Mouse (Mus musculus): ENCODE data around the gene Trim47. TPM values are rescaled to one million over a fixed set of nuclear protein-coding genes. Genes with fewer than 3 reads are reported as not detected.
A peak's percentile ranks its signal among the peaks of the same experiment; 100 is the strongest.

Trim47 gene
- polyA plus RNA-seq, 1 experiment from 2014 or later = 4.5 TPM

- Histone ChIP-seq H3K4me2 (no peak overlapping the region), H3K4me3 (no peak overlapping the region), H3K9ac (no peak overlapping the region), H3K27ac (no peak overlapping the region), H3K9me3 (no peaks in the 10 kb centered on the region), H3K36me3 (no peaks in the 10 kb centered on the region), H3K4me1 (replicated peaks) (peaks cover 37% of the 10 kb centered on the region), H3K27me3 (peaks cover 56% of the 10 kb centered on the region)
- no peak for ATAC-seq (ENCODE audit: low FRiP score)
- 85% methylated on average over 19 of the region's 19 CpGs for WGBS
These were observed 15.3 kb downstream of the Trim47 start for GRCm38 (mm10) chr11:116111611-116112203.

- Histone ChIP-seq H3K4me2 (no peak overlapping the region), H3K9me3 (no peaks in the 10 kb centered on the region), H3K4me3 (no peak overlapping the region), H3K27ac (no peak overlapping the region), H3K9ac (no peak overlapping the region), H3K4me1 (replicated peaks) (peaks cover 44% of the 10 kb centered on the region), H3K36me3 (no peaks in the 10 kb centered on the region), H3K27me3 (peaks cover 63% of the 10 kb centered on the region)
- no peak for ATAC-seq (ENCODE audit: low FRiP score)
- WGBS = 79% methylated on average over 4 of the region's 4 CpGs
These were observed 15.9 kb downstream of the Trim47 start for GRCm38 (mm10) chr11:116111067-116111466.

GRCm38 (mm10) chr11:116110540-116110939, 16.5 kb downstream of the Trim47 start:
- WGBS = 35% methylated on average over 10 of the region's 10 CpGs
- peaks cover 68% of the 10 kb centered on the region for H3K27me3 ChIP-seq

GRCm38 (mm10) chr11:116110131-116110530, 16.9 kb downstream of the Trim47 start:
- Histone ChIP-seq H3K27ac (no peak overlapping the region), H3K27me3 (peaks cover 70% of the 10 kb centered on the region), H3K4me3 (peak overlapping the region; percentile 40), H3K36me3 (no peaks in the 10 kb centered on the region), H3K9ac (peak overlapping the region; percentile 63), H3K4me2 (peak overlapping the region; percentile 57), H3K9me3 (no peaks in the 10 kb centered on the region), H3K4me1 (replicated peaks) (peaks cover 47% of the 10 kb centered on the region)
- 1% methylated on average over 34 of the region's 35 CpGs for WGBS
- ATAC-seq (ENCODE audit: low FRiP score) = no peak

More at GRCm38 (mm10) chr11:116110540-116110939, 16.5 kb downstream of the Trim47 start:
- Histone ChIP-seq H3K4me2 (peak overlapping the region; percentile 57), H3K4me1 (replicated peaks) (peaks cover 47% of the 10 kb centered on the region), H3K9me3 (no peaks in the 10 kb centered on the region), H3K9ac (peak overlapping the region; percentile 63; the same call in 1 of the 2 replicates), H3K27ac (no peak overlapping the region), H3K36me3 (no peaks in the 10 kb centered on the region), H3K4me3 (peak overlapping the region; percentile 40)
- ATAC-seq (ENCODE audit: low FRiP score) = no peak

GRCm38 (mm10) chr11:116109441-116110081, 17.4 kb downstream of the Trim47 start:
- Histone ChIP-seq H3K36me3 (no peaks in the 10 kb centered on the region), H3K9ac (peak overlapping the region; percentile 63), H3K4me1 (replicated peaks) (peaks cover 48% of the 10 kb centered on the region), H3K9me3 (no peaks in the 10 kb centered on the region), H3K4me3 (peak overlapping the region; percentile 40), H3K27me3 (peaks cover 70% of the 10 kb centered on the region), H3K4me2 (peak overlapping the region; percentile 57), H3K27ac (no peak overlapping the region)
- ATAC-seq (ENCODE audit: low FRiP score) = no peak
- 3% methylated on average over 70 of the region's 70 CpGs for WGBS

GRCm38 (mm10) chr11:116108464-116109137, 18.4 kb downstream of the Trim47 start:
- H3K4me2 ChIP-seq = peak overlapping the region; percentile 57
- H3K4me3 ChIP-seq = peak overlapping the region; percentile 40; the same call in 1 of the 2 replicates

GRCm38 (mm10) chr11:116107777-116108285, 19.2 kb downstream of the Trim47 start:
- H3K27me3 ChIP-seq = peaks cover 70% of the 10 kb centered on the region
- no peaks in the 10 kb centered on the region for H3K36me3 ChIP-seq
- no peak overlapping the region for H3K9ac ChIP-seq
- 11% methylated on average over 19 of the region's 19 CpGs for WGBS
- H3K27ac ChIP-seq = no peak overlapping the region
- no peak for ATAC-seq (ENCODE audit: low FRiP score)
- H3K4me3 ChIP-seq = no peak overlapping the region
- peaks cover 61% of the 10 kb centered on the region for H3K4me1 ChIP-seq (replicated peaks)
- H3K4me2 ChIP-seq = no peak overlapping the region
- H3K9me3 ChIP-seq = no peaks in the 10 kb centered on the region

More at GRCm38 (mm10) chr11:116108464-116109137, 18.4 kb downstream of the Trim47 start:
- Histone ChIP-seq H3K27ac (no peak overlapping the region), H3K4me1 (replicated peaks) (peaks cover 57% of the 10 kb centered on the region), H3K27me3 (peaks cover 70% of the 10 kb centered on the region), H3K9me3 (no peaks in the 10 kb centered on the region), H3K9ac (0 out of 2 replicates have a peak overlapping the region, but pooled peaks have one; percentile 19), H3K36me3 (no peaks in the 10 kb centered on the region)
- ATAC-seq (ENCODE audit: low FRiP score) = no peak
- WGBS = 5% methylated on average over 23 of the region's 23 CpGs

- H3K4me3 ChIP-seq = no peak overlapping the region
- H3K27ac ChIP-seq = no peak overlapping the region
- no peaks in the 10 kb centered on the region for H3K36me3 ChIP-seq
- WGBS = 15% methylated on average over 14 of the region's 14 CpGs
- no peak for ATAC-seq (ENCODE audit: low FRiP score)
- peaks cover 64% of the 10 kb centered on the region for H3K4me1 ChIP-seq (replicated peaks)
- no peaks in the 10 kb centered on the region for H3K9me3 ChIP-seq
- H3K27me3 ChIP-seq = peaks cover 69% of the 10 kb centered on the region
- H3K4me2 ChIP-seq = no peak overlapping the region
- H3K9ac ChIP-seq = no peak overlapping the region
These were observed 19.8 kb downstream of the Trim47 start for GRCm38 (mm10) chr11:116106963-116107776.

- H3K36me3 ChIP-seq = no peaks in the 10 kb centered on the region
- WGBS = 25% methylated on average over 32 of the region's 32 CpGs
- ATAC-seq (ENCODE audit: low FRiP score) = no peak
- 0 out of 2 replicates have a peak overlapping the region, but pooled peaks have one; percentile 29 for H3K9ac ChIP-seq
- H3K4me1 ChIP-seq (replicated peaks) = peaks cover 72% of the 10 kb centered on the region
- H3K27ac ChIP-seq = no peak overlapping the region
- peaks cover 60% of the 10 kb centered on the region for H3K27me3 ChIP-seq
- 0 out of 2 replicates have a peak overlapping the region, but pooled peaks have one; percentile 2 for H3K4me3 ChIP-seq
- peak overlapping the region; percentile 24; the same call in 1 of the 2 replicates for H3K4me2 ChIP-seq
- no peaks in the 10 kb centered on the region for H3K9me3 ChIP-seq
These were observed 20.7 kb downstream of the Trim47 start for GRCm38 (mm10) chr11:116106154-116106962.

GRCm38 (mm10) chr11:116105065-116105464, 21.9 kb downstream of the Trim47 start:
- H3K36me3 ChIP-seq = no peaks in the 10 kb centered on the region
- no peak overlapping the region for H3K27ac ChIP-seq
- H3K9ac ChIP-seq = no peak overlapping the region
- peaks cover 66% of the 10 kb centered on the region for H3K4me1 ChIP-seq (replicated peaks)
- WGBS = 93% methylated on average over 2 of the region's 2 CpGs
- H3K27me3 ChIP-seq = peaks cover 48% of the 10 kb centered on the region
- H3K4me2 ChIP-seq = no peak overlapping the region
- H3K9me3 ChIP-seq = no peaks in the 10 kb centered on the region
- ATAC-seq (ENCODE audit: low FRiP score) = no peak
- H3K4me3 ChIP-seq = no peak overlapping the region

Data from hindbrain, embryonic 13.5 days (tissue).